Mouse (Mus musculus) left cerebral cortex, postnatal 25 days (tissue): Measurements from ENCODE around the gene Tnpo2. TPM values are rescaled to one million over a fixed set of nuclear protein-coding genes. Genes with fewer than 3 reads are reported as not detected.

Experiments used
- DNase-seq, 2 experiments: peaks; one replicate each; pipeline ENCODE4 v3.0.0; 2022; ENCODE audit warnings: low spot score in 2 of 2, mixed read lengths in 1 of 2
- intact Hi-C: fragments of 180-260 bp; cut with DNase I; formaldehyde crosslinking; loops from one replicate; pipeline ENCODE4 v1.15.1; 2025
- total RNA-seq, 2 experiments: library from RNA; stranded (reverse); gene quantifications; 2 replicates each; pipeline ENCODE4 v1.2.3; 2021

Gene Tnpo2
- total RNA-seq, 2 experiments from 2014 or later = 155 to 175 TPM

DNA sequence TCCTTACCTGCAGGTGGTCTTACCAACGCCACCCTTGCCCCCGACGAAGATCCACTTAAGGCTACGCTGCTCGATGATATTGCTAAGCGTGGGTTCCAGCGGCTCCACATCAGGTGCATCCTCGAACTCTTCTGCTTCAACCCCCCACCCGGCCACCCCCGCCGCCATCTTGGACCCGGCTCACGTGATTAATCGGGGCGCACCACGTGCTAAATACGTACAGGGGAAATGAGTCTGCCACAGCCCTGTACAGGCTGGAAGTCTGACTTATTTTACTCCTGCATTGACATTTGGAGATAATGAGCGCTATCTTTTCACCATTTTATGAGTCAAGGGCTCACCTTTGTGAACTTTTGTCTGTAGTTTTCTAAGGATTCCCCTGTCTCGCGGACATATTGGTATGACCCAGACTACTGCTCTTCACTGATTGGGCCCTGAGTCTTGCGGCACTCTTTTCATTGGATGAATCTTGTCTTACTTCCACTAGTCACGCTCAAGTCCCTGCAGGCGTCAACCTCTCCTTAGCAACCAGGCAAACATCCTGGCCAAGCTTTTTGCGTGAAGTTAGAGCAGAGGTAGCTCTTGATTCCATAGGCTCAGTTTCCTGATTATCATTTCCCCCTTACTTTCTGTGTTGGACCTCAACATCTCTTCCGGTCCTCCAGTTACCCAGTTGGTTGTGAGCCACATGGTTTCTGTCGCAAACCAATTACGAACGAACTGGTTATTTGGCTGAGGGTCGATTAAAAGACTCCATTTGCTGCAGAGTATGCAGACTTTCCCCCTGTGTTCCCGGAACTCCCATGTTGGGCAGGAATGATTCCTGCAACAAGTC lies 11.4 kb upstream of the Tnpo2 start, which contains the start of gene Asna1:
Gene Asna1, minus strand, starts transcription at position 184 of the 835 bp plus-strand sequence.
- DNase-seq = peak; percentile 86 to 94
- intact Hi-C loops = loop anchor here (2.0 kb wide), 1 partner anchor 51 kb away; no protein-coding TSS in a partner anchor

- peak; percentile 96 for DNase-seq
- intact Hi-C loops = no loop called here
These were observed 9.8 kb upstream of the Tnpo2 start, which contains the start of gene Trir for GRCm38 (mm10) chr8:85026670-85027515. Gene Trir, plus strand, starts transcription at chr8:85026823.

- intact Hi-C loops = no loop called here
These were observed 9.2 kb upstream of the Tnpo2 start for GRCm38 (mm10) chr8:85027516-85027855.

GRCm38 (mm10) chr8:85027922-85028321 lies 8.8 kb upstream of the Tnpo2 start:
- intact Hi-C loops = no loop called here

More at GRCm38 (mm10) chr8:85027516-85027855, 9.2 kb upstream of the Tnpo2 start:
- no peak for DNase-seq

GRCm38 (mm10) chr8:85029271-85029670 lies 7.4 kb upstream of the Tnpo2 start:
- no peak for DNase-seq
- intact Hi-C loops = no loop called here

More at GRCm38 (mm10) chr8:85027922-85028321, 8.8 kb upstream of the Tnpo2 start:
- no peak for DNase-seq

GRCm38 (mm10) chr8:85032622-85033311 lies 3.9 kb upstream of the Tnpo2 start:
- intact Hi-C loops = no loop called here

DNA sequence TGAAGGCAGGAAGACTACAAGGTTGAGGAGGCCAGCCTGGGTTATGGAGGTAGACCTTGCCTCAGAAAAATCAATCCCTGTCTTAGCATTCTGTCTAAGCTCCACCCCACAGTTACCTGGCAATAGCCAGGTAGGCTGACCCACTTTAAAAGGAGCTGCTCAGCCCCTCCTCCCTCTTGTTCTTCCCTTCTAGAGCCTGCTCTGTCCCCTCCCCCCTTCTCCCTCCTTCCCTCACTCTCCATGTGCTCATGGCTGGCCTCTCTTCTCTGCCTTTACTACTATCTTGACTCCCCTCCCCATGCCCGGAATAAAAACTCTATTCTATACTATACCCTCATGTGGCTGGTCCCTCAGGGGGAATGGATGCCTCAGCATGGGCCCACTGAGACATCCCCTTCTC lies 2.8 kb upstream of the Tnpo2 start:
- intact Hi-C loops = no loop called here
- no peak for DNase-seq

More at GRCm38 (mm10) chr8:85032622-85033311, 3.9 kb upstream of the Tnpo2 start:
- DNase-seq = no peak

DNA sequence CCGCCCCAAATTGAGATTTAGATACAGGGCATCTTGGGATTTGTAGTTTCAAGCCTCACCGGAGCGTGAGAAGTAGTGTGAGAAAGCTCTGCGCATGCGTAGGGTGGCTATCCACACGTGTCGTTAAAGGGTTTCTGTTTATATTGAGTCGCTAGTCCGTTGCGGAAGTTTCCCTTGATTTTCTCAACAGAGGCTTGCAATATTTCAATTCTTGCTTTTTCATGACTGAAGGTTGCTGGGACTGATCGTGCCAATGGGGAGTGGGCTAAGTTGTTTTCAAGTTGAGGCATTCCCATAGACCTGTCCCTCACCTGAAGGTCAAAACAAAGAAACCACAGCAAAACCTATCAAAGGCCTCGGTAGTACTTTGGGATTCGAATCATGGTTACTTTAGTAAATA lies 2.0 kb upstream of the Tnpo2 start:
- DNase-seq = peak; percentile 68 to 82
- intact Hi-C loops = no loop called here

GRCm38 (mm10) chr8:85035165-85035727 lies 1.5 kb upstream of the Tnpo2 start:
- no peak for DNase-seq
- intact Hi-C loops = no loop called here

GRCm38 (mm10) chr8:85035728-85036310 lies 896 bp upstream of the Tnpo2 start:
- DNase-seq = no peak
- intact Hi-C loops = no loop called here

DNA sequence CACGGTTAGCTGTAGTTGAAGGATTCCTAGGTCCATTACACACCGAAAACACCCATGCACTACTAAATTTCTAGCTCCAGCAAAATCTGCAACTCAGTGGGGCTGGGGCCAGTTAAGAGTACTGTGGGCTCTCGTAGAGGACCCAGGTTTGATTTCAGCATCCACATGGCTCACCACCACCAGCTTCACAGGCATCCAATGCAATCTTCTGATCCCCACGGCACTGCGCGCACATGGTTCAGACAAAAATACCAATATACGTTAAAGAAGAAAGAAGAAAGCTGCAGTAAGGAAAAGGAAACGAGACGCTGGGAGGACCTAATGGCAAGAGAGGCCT lies 366 bp upstream of the Tnpo2 start:
- intact Hi-C loops = no loop called here
- DNase-seq = no peak

DNA sequence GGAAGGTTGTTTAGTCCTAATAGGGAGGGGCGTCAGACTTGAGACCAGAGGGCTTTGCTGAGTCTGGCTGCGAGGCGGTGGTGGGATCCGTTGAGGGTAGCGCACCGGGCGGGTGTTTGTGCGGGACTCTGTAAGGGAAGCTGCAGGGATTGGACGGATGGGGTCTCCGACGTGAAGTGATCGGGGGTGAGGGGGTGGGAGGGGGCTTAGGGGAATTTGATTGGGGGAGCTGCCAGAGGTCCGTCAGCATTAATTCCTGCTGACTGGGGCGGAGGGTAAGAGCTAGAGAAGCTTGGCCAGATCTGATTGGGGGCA lies 608 bp downstream of the Tnpo2 start:
- intact Hi-C loops = no loop called here
- DNase-seq = no peak

DNA sequence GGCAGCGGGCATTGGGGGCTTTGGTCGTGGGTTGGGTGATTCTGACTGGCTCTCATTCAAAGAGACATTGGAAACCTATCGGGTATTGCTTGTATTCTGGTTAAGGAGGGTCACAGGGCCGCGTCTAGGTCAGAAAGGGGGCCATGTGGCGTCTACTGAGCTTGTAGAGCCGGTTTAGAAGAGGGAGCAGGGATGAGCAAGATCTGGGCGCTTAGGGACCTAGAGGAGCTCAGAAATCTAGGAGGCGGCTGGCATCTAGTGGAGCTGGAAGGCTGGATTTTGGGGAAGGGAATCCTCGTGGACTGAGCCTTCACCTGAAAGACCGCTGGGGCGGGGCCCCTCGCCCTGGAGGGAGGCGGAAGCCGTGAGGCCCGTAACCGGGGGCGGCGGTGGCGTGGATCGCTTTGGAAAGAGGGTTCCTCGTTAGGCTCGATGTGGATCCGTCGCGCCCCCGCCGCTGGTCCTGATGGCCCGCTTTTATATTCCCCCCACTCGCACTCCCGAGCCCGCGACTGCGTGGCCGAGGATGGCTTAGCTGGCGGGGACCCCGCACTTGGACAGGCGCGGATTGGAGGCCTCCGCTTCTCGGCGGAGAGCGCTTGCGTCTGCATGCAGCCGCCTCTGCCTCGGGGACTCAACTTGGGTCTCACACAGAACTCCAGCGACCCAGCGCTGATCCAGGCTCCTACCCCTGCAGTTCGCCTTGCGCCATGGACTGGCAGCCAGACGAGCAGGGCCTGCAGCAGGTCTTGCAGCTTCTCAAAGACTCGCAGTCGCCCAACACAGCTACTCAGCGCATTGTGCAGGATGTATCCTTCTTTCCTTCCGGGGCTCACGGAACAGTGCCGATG lies 1.2 kb downstream of the Tnpo2 start:
- intact Hi-C loops = no loop called here
- DNase-seq = peak; percentile 61 to 75

GRCm38 (mm10) chr8:85043619-85044018 lies 6.9 kb downstream of the Tnpo2 start:
- no peak for DNase-seq
- intact Hi-C loops = no loop called here

DNA sequence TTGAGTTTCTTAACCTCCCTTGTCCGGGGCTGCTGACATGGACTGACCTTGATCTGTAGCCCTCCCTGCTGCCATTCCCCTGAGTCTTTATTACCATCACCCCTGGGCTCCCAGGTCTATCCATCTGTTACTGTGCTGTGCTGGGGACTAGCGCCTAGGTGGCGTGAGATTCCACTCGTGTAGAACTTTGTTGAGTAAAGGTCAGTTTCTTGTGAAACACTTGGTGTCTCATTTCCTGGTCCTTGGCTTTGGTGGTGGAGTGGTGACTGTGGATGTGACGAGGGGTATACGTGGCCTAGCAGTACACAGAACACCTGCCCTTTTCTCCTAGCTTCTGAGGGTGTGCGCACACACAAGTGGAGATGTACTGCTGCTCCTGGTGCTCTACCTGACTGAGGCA lies 20.7 kb downstream of the Tnpo2 start:
- intact Hi-C loops = no loop called here
- no peak for DNase-seq

- intact Hi-C loops = no loop called here
- DNase-seq = peak; percentile 93 to 96
These were observed 23.3 kb downstream of the Tnpo2 start, which contains the start of gene Fbxw9 for GRCm38 (mm10) chr8:85059879-85060616. Gene Fbxw9, plus strand, starts transcription at chr8:85060055.

- intact Hi-C loops = no loop called here
- DNase-seq = no peak
These were observed 25.9 kb downstream of the Tnpo2 start for GRCm38 (mm10) chr8:85062603-85063002.

GRCm38 (mm10) chr8:85065213-85065612 lies 28.5 kb downstream of the Tnpo2 start:
- intact Hi-C loops = no loop called here
- no peak for DNase-seq
